Mouse (Mus musculus): Measurements from ENCODE around the gene Slc6a15. TPM values are rescaled to one million over a fixed set of nuclear protein-coding genes. Genes with fewer than 3 reads are reported as not detected.

Slc6a15 gene
- polyA plus RNA-seq, 1 experiment from 2014 or later = 0.80 TPM

GRCm38 (mm10) chr10:103427717-103428116 is 60.1 kb downstream of the Slc6a15 start:
- no peak for ATAC-seq (ENCODE audit: low read depth)
- no peaks in the 10 kb centered on the region for H3K36me3 ChIP-seq (ENCODE audit: control insufficient read depth, insufficient read depth, low read length)
- H3K4me2 ChIP-seq (ENCODE audit: low read depth, low read length) = no peak overlapping the region
- no peaks in the 10 kb centered on the region for H3K27me3 ChIP-seq (ENCODE audit: control insufficient read depth, insufficient read depth, low read depth, low read length)
- H3K9me3 ChIP-seq (ENCODE audit: control insufficient read depth, low read length) = no peaks in the 10 kb centered on the region
- H3K4me1 ChIP-seq (replicated peaks; ENCODE audit: control insufficient read depth, insufficient read depth, low read length) = no peaks in the 10 kb centered on the region
- no peak overlapping the region for H3K27ac ChIP-seq (ENCODE audit: low read length)
- H3K9ac ChIP-seq (ENCODE audit: low read length) = no peak overlapping the region
- no peak overlapping the region for H3K4me3 ChIP-seq (ENCODE audit: low read length)
- WGBS = 62% methylated on average over 1 of the region's 1 CpGs

- H3K4me1 ChIP-seq (replicated peaks; ENCODE audit: control insufficient read depth, insufficient read depth, low read length) = no peaks in the 10 kb centered on the region
- ATAC-seq (ENCODE audit: low read depth) = no peak
- no peak overlapping the region for H3K4me2 ChIP-seq (ENCODE audit: low read depth, low read length)
- H3K9me3 ChIP-seq (ENCODE audit: control insufficient read depth, low read length) = no peaks in the 10 kb centered on the region
- no peaks in the 10 kb centered on the region for H3K36me3 ChIP-seq (ENCODE audit: control insufficient read depth, insufficient read depth, low read length)
- 86% methylated on average over 2 of the region's 2 CpGs for WGBS
- H3K4me3 ChIP-seq (ENCODE audit: low read length) = no peak overlapping the region
- H3K27ac ChIP-seq (ENCODE audit: low read length) = no peak overlapping the region
- H3K9ac ChIP-seq (ENCODE audit: low read length) = no peak overlapping the region
- H3K27me3 ChIP-seq (ENCODE audit: control insufficient read depth, insufficient read depth, low read depth, low read length) = no peaks in the 10 kb centered on the region
Measured at GRCm38 (mm10) chr10:103442588-103442987, 75.0 kb downstream of the Slc6a15 start.

- no peak overlapping the region for H3K27ac ChIP-seq (ENCODE audit: low read length)
- H3K4me1 ChIP-seq (replicated peaks; ENCODE audit: control insufficient read depth, insufficient read depth, low read length) = no peaks in the 10 kb centered on the region
- no peak overlapping the region for H3K4me2 ChIP-seq (ENCODE audit: low read depth, low read length)
- 31% methylated on average over 3 of the region's 3 CpGs for WGBS
- ATAC-seq (ENCODE audit: low read depth) = peak; percentile 57
- no peak overlapping the region for H3K4me3 ChIP-seq (ENCODE audit: low read length)
- H3K9me3 ChIP-seq (ENCODE audit: control insufficient read depth, low read length) = no peaks in the 10 kb centered on the region
- H3K36me3 ChIP-seq (ENCODE audit: control insufficient read depth, insufficient read depth, low read length) = no peaks in the 10 kb centered on the region
- no peak overlapping the region for H3K9ac ChIP-seq (ENCODE audit: low read length)
- no peaks in the 10 kb centered on the region for H3K27me3 ChIP-seq (ENCODE audit: control insufficient read depth, insufficient read depth, low read depth, low read length)
Measured at GRCm38 (mm10) chr10:103443070-103443469, 75.5 kb downstream of the Slc6a15 start.

GRCm38 (mm10) chr10:103448340-103448739 is 80.8 kb downstream of the Slc6a15 start:
- Histone ChIP-seq H3K4me1 (replicated peaks; ENCODE audit: control insufficient read depth, insufficient read depth, low read length) (no peaks in the 10 kb centered on the region), H3K27ac (ENCODE audit: low read length) (no peak overlapping the region), H3K36me3 (ENCODE audit: control insufficient read depth, insufficient read depth, low read length) (no peaks in the 10 kb centered on the region), H3K27me3 (ENCODE audit: control insufficient read depth, insufficient read depth, low read depth, low read length) (no peaks in the 10 kb centered on the region), H3K9me3 (ENCODE audit: control insufficient read depth, low read length) (no peaks in the 10 kb centered on the region), H3K4me2 (ENCODE audit: low read depth, low read length) (no peak overlapping the region), H3K4me3 (ENCODE audit: low read length) (no peak overlapping the region), H3K9ac (ENCODE audit: low read length) (no peak overlapping the region)
- no peak for ATAC-seq (ENCODE audit: low read depth)
- WGBS = 46% methylated on average over 2 of the region's 2 CpGs

- no peak for ATAC-seq (ENCODE audit: low read depth)
- no peaks in the 10 kb centered on the region for H3K9me3 ChIP-seq (ENCODE audit: control insufficient read depth, low read length)
- WGBS = 50% methylated on average over 1 of the region's 1 CpGs
- no peak overlapping the region for H3K27ac ChIP-seq (ENCODE audit: low read length)
- no peaks in the 10 kb centered on the region for H3K4me1 ChIP-seq (replicated peaks; ENCODE audit: control insufficient read depth, insufficient read depth, low read length)
- H3K27me3 ChIP-seq (ENCODE audit: control insufficient read depth, insufficient read depth, low read depth, low read length) = no peaks in the 10 kb centered on the region
- no peak overlapping the region for H3K4me3 ChIP-seq (ENCODE audit: low read length)
- H3K36me3 ChIP-seq (ENCODE audit: control insufficient read depth, insufficient read depth, low read length) = no peaks in the 10 kb centered on the region
- no peak overlapping the region for H3K9ac ChIP-seq (ENCODE audit: low read length)
- H3K4me2 ChIP-seq (ENCODE audit: low read depth, low read length) = no peak overlapping the region
Measured at GRCm38 (mm10) chr10:103457896-103458295, 90.3 kb downstream of the Slc6a15 start.

Other genes with a start within 250 kb of the Slc6a15 start
- gene Lrriq1, start 131.5 kb upstream of the Slc6a15 start, polyA plus RNA-seq (2015; fragmentation: Nextera tagmentation; extraction: Ambion mirVana) = 2.8 and 4.1 TPM in 2 replicates

All from lung, embryonic 16.5 days (tissue).